Mouse (Mus musculus) MEL (cell line): ENCODE results near the gene Itpr2. TPM values are rescaled to one million over a fixed set of nuclear protein-coding genes. Genes with fewer than 3 reads are reported as not detected.

Source experiments
- DNase-seq: peaks from one replicate; pipeline ENCODE4 v3.0.0; 2011; ENCODE audit warnings: low read depth, low spot score
- H3K27ac ChIP-seq: 2 replicates; pipeline ENCODE4 v1.5.1; 2012; ENCODE audit warnings: low read depth, mild to moderate bottlenecking, control low read depth, low read length, moderate library complexity; ENCODE audit not compliant: control insufficient read depth
- H3K27me3 ChIP-seq, 2 experiments: fragments of 150-350 bp in 1 of 2; sonication (generic) in 1 of 2; 2 replicates each; pipeline ENCODE4 v1.6.1; 2012; ENCODE audit warnings: low read length in 2 of 2, mild to moderate bottlenecking in 2 of 2, improper control_type of control experiment in 1 of 2, moderate library complexity in 1 of 2; ENCODE audit not compliant: insufficient read depth in 2 of 2, control insufficient read depth in 1 of 2
- H3K36me3 ChIP-seq, 2 experiments: 2 replicates each; pipeline ENCODE4 v1.6.1; 2012 to 2014; ENCODE audit warnings: low read length in 2 of 2, improper control_type of control experiment in 1 of 2, inconsistent platforms in 1 of 2, mild to moderate bottlenecking in 1 of 2; ENCODE audit not compliant: insufficient read depth in 2 of 2, control insufficient read depth in 1 of 2
- H3K4me1 ChIP-seq, 2 experiments: fragments of 150-350 bp in 1 of 2; sonication (generic) in 1 of 2; 2 replicates each; pipeline ENCODE4 v1.6.1; 2012; ENCODE audit warnings: low read length in 2 of 2, improper control_type of control experiment in 1 of 2, mild to moderate bottlenecking in 1 of 2; ENCODE audit not compliant: insufficient read depth in 2 of 2, control insufficient read depth in 1 of 2
- H3K4me3 ChIP-seq, 2 experiments: fragments of 150-350 bp in 1 of 2; sonication (generic) in 1 of 2; 2 replicates each; pipeline ENCODE4 v1.5.1; 2012; ENCODE audit warnings: low read depth in 2 of 2, low read length in 2 of 2, mild to moderate bottlenecking in 2 of 2, moderate library complexity in 2 of 2, control low read depth in 1 of 2, improper control_type of control experiment in 1 of 2; ENCODE audit not compliant: control insufficient read depth in 1 of 2, insufficient read depth in 1 of 2
- H3K79me2 ChIP-seq: 2 replicates; pipeline ENCODE4 v1.6.1; 2012; ENCODE audit warnings: mild to moderate bottlenecking, low read length, moderate library complexity; ENCODE audit not compliant: control insufficient read depth, poor library complexity, insufficient read depth
- H3K9ac ChIP-seq: 2 replicates; pipeline ENCODE4 v1.6.1; 2012; ENCODE audit warnings: low read depth, mild to moderate bottlenecking, control low read depth, low read length, moderate library complexity; ENCODE audit not compliant: control insufficient read depth, poor library complexity, severe bottlenecking
- H3K9me3 ChIP-seq: fragments of 150-350 bp; sonication (generic); replicated peaks from 2 replicates; pipeline ENCODE4 v1.6.1; 2012; ENCODE audit warnings: mild to moderate bottlenecking, low read length, improper control_type of control experiment, moderate library complexity; ENCODE audit not compliant: insufficient read depth
- ELF1 ChIP-seq: IDR thresholded peaks from 2 replicates; pipeline ENCODE4 v1.6.1; 2014; ENCODE audit warnings: low read depth, mild to moderate bottlenecking, inconsistent platforms, low read length, improper control_type of control experiment, moderate library complexity
- ETS1 ChIP-seq: IDR thresholded peaks from 2 replicates; pipeline ENCODE4 v1.6.1; 2012; ENCODE audit warnings: low read depth, mild to moderate bottlenecking, inconsistent platforms, low read length, improper control_type of control experiment, moderate library complexity
- GATA1 ChIP-seq: IDR thresholded peaks from 2 replicates; pipeline ENCODE4 v1.6.1; 2011; ENCODE audit warnings: low read depth, low read length, improper control_type of control experiment
- JUND ChIP-seq: IDR thresholded peaks from 2 replicates; pipeline ENCODE4 v1.6.1; 2011; ENCODE audit warnings: low read depth, mild to moderate bottlenecking, improper control_type of control experiment, low read length
- MAFK ChIP-seq: IDR thresholded peaks from 2 replicates; pipeline ENCODE4 v1.6.1; 2011; ENCODE audit warnings: low read depth, mild to moderate bottlenecking, low read length, improper control_type of control experiment, borderline replicate concordance
- MAX ChIP-seq: IDR thresholded peaks from 2 replicates; pipeline ENCODE4 v1.6.1; 2011; ENCODE audit warnings: low read length, improper control_type of control experiment
- MEF2A ChIP-seq: IDR thresholded peaks from 2 replicates; pipeline ENCODE4 v1.6.1; 2014; ENCODE audit warnings: low read depth, mild to moderate bottlenecking, inconsistent platforms, low read length, improper control_type of control experiment; ENCODE audit not compliant: poor library complexity, insufficient replicate concordance, severe bottlenecking; ENCODE audit errors: extremely low read depth
- POLR2AphosphoS5 ChIP-seq: IDR thresholded peaks from 2 replicates; pipeline ENCODE4 v1.6.1; 2012; ENCODE audit warnings: low read depth, borderline replicate concordance, mild to moderate bottlenecking, inconsistent platforms, low read length, moderate library complexity, mixed read lengths
- RCOR1 ChIP-seq: IDR thresholded peaks from 2 replicates; pipeline ENCODE4 v1.6.1; 2012; ENCODE audit warnings: low read depth, mild to moderate bottlenecking, inconsistent platforms, low read length, improper control_type of control experiment
- SIN3A ChIP-seq: IDR thresholded peaks from 2 replicates; pipeline ENCODE4 v1.6.1; 2012; ENCODE audit warnings: low read length, improper control_type of control experiment, inconsistent platforms
- TBP ChIP-seq: IDR thresholded peaks from 2 replicates; pipeline ENCODE4 v1.8.0; 2011; ENCODE audit warnings: low read depth, low read length, improper control_type of control experiment
- TCF12 ChIP-seq: IDR thresholded peaks from 2 replicates; pipeline ENCODE4 v1.6.1; 2014; ENCODE audit warnings: low read depth, mild to moderate bottlenecking, inconsistent platforms, low read length, improper control_type of control experiment, moderate library complexity
- USF1 ChIP-seq: IDR thresholded peaks from 2 replicates; pipeline ENCODE4 v1.6.1; 2014; ENCODE audit warnings: low read depth, mild to moderate bottlenecking, inconsistent platforms, low read length, improper control_type of control experiment, moderate library complexity
- USF2 ChIP-seq, 2 experiments: IDR thresholded peaks; 2 replicates each; pipeline ENCODE4 v1.6.1; 2011 to 2012; ENCODE audit warnings: improper control_type of control experiment in 2 of 2, low read length in 2 of 2, borderline replicate concordance in 1 of 2, inconsistent platforms in 1 of 2, low read depth in 1 of 2, mild to moderate bottlenecking in 1 of 2; ENCODE audit not compliant: insufficient read depth in 1 of 2
- ZC3H11A ChIP-seq: IDR thresholded peaks from 2 replicates; pipeline ENCODE4 v1.6.1; 2012; ENCODE audit warnings: low read depth, mild to moderate bottlenecking, inconsistent platforms, low read length, improper control_type of control experiment
- ZKSCAN1 ChIP-seq: IDR thresholded peaks from 2 replicates; pipeline ENCODE4 v1.6.1; 2012; ENCODE audit warnings: low read depth, mild to moderate bottlenecking, inconsistent platforms, low read length, improper control_type of control experiment, moderate library complexity
- polyA plus RNA-seq, 2 experiments: library from polyadenylated mRNA; stranded (reverse) in 1 of 2; unstranded in 1 of 2; fragments of >175 nt in 1 of 2; fragments of >200 nt in 1 of 2; gene quantifications; 2 replicates each; pipeline versions ENCODE4 v1.2.1 to v1.2.4; 2012; ENCODE audit warnings: low replicate concordance in 2 of 2, low read depth in 1 of 2; ENCODE audit not compliant: insufficient read length in 2 of 2, insufficient read depth in 1 of 2, missing spikeins in 1 of 2
- total RNA-seq: library from RNA; depleted of rRNA; stranded (reverse); fragments of 300-350 nt; gene quantifications from 2 replicates; pipeline ENCODE4 v1.2.3, GENCODE M21; 2012

The Itpr2 gene
- total and polyA plus RNA-seq, 3 experiments: 1.5 to 3.0 TPM; not detected in 1

GRCm38 (mm10) chr6:146357911-146358310, 144.1 kb downstream of the Itpr2 start:
- no peak overlapping the region for H3K4me3 ChIP-seq
- no peaks in the 10 kb centered on the region for H3K79me2 ChIP-seq
- no peaks in the 10 kb centered on the region for H3K36me3 ChIP-seq
- H3K27me3 ChIP-seq: no peaks in the 10 kb centered on the region
- DNase-seq: no peak
- no peak for TF ChIP-seq MAFK
- no peak for TF ChIP-seq ELF1
- TF ChIP-seq SIN3A: no peak
- TF ChIP-seq TCF12: no peak
- H3K9me3 ChIP-seq: no peaks in the 10 kb centered on the region
- no peaks in the 10 kb centered on the region for H3K4me1 ChIP-seq
- H3K9ac ChIP-seq: no peak overlapping the region
- no peak overlapping the region for H3K27ac ChIP-seq

- H3K27me3 ChIP-seq: no peaks in the 10 kb centered on the region
- no peak overlapping the region for H3K4me3 ChIP-seq
- no peak for DNase-seq
- no peak overlapping the region for H3K9ac ChIP-seq
- H3K79me2 ChIP-seq: no peaks in the 10 kb centered on the region
- no peaks in the 10 kb centered on the region for H3K36me3 ChIP-seq
- no peak overlapping the region for H3K27ac ChIP-seq
- H3K4me1 ChIP-seq: no peaks in the 10 kb centered on the region
- TF ChIP-seq ETS1 (no peak), ZC3H11A (no peak), JUND (no peak), ZKSCAN1 (no peak)
- no peaks in the 10 kb centered on the region for H3K9me3 ChIP-seq
Measured at GRCm38 (mm10) chr6:146352258-146352805, 149.7 kb downstream of the Itpr2 start.

GRCm38 (mm10) chr6:146351816-146352215, 150.2 kb downstream of the Itpr2 start:
- Histone ChIP-seq H3K4me3 (no peak overlapping the region), H3K27me3 (no peaks in the 10 kb centered on the region), H3K9ac (no peak overlapping the region), H3K4me1 (no peaks in the 10 kb centered on the region), H3K9me3 (no peaks in the 10 kb centered on the region), H3K27ac (no peak overlapping the region), H3K36me3 (no peaks in the 10 kb centered on the region), H3K79me2 (no peaks in the 10 kb centered on the region)
- no peak for DNase-seq
- no peak for TF ChIP-seq TBP
- no peak for TF ChIP-seq ETS1
- no peak for TF ChIP-seq USF1
- no peak for TF ChIP-seq GATA1
- no peak for TF ChIP-seq USF2 (IDR thresholded peaks at IDR 0.05; ENCODE audit: borderline replicate concordance in 1 of 2, insufficient read depth in 1 of 2, low read depth in 1 of 2, low read length in 2 of 2)
- no peak for TF ChIP-seq MAX
- no peak for TF ChIP-seq MEF2A
- TF ChIP-seq TCF12: no peak
- TF ChIP-seq RCOR1: no peak
- no peak for TF ChIP-seq POLR2AphosphoS5
